Mouse (Mus musculus): Measurements from ENCODE around the gene Mfn1.

DNA sequence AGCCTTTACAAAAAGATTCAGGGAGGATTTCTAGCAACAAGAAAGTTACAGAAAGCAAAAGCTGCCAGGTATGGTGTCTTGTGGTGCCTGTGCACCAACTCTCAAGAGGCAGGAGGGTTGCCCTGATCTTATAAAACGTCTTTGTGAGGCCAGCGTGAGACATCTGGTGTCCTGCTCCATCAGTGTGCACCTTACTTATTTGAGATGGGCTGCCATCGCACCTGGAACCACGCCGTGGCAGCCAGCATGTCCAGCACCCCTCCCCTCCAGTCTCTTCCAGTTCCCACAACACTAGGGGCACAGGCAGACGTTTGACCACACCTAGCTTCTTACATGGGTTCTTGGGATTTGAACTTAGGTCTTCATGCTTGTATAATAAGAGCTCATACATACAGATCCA is 41.1 kb upstream of the Mfn1 start:
- TF ChIP-seq TAL1 (IDR thresholded peaks at IDR 0.05; ENCODE audit: low read length) (no peak), GATA1 (IDR thresholded peaks at IDR 0.05; ENCODE audit: low read length) (no peak)
